Mouse (Mus musculus): ENCODE data around the gene AC141477.1. TPM values are rescaled to one million over a fixed set of nuclear protein-coding genes. Genes with fewer than 3 reads are reported as not detected.
A peak's percentile ranks its signal among the peaks of the same experiment; 100 is the strongest.

The AC141477.1 gene
- polyA plus RNA-seq, 1 experiment, result 9.2 TPM

GRCm38 (mm10) chr10:76461255-76461654 is 21.0 kb upstream of the AC141477.1 start:
- H3K4me3 ChIP-seq (ENCODE audit: insufficient read depth, low read length), result no peak overlapping the region
- H3K27ac ChIP-seq (ENCODE audit: insufficient read depth, low read depth, low read length), result no peak overlapping the region
- H3K4me1 ChIP-seq (ENCODE audit: control insufficient read depth, insufficient read depth, low read length), result no peaks in the 10 kb centered on the region
- no peak for TF ChIP-seq CTCF (IDR thresholded peaks at IDR 0.05; ENCODE audit: low read depth, low read length)
- no peak for TF ChIP-seq POLR2A (IDR thresholded peaks at IDR 0.05; ENCODE audit: borderline replicate concordance, low read depth, low read length)

- Histone ChIP-seq H3K4me3 (ENCODE audit: insufficient read depth, low read length) (no peak overlapping the region), H3K27ac (ENCODE audit: insufficient read depth, low read depth, low read length) (no peak overlapping the region), H3K4me1 (ENCODE audit: control insufficient read depth, insufficient read depth, low read length) (no peaks in the 10 kb centered on the region)
- TF ChIP-seq CTCF (IDR thresholded peaks at IDR 0.05; ENCODE audit: low read depth, low read length), result peak; percentile 46; the same call in 1 of the 2 replicates
- no peak for TF ChIP-seq POLR2A (IDR thresholded peaks at IDR 0.05; ENCODE audit: borderline replicate concordance, low read depth, low read length)
Measured at GRCm38 (mm10) chr10:76455289-76455688, 15.0 kb upstream of the AC141477.1 start.

- Histone ChIP-seq H3K4me3 (ENCODE audit: insufficient read depth, low read length) (no peak within 1 kb of the TSS), H3K4me1 (ENCODE audit: control insufficient read depth, insufficient read depth, low read length) (peaks cover 10% of the 10 kb centered on the region), H3K27ac (ENCODE audit: insufficient read depth, low read depth, low read length) (no peak within 1 kb of the TSS)
- TF ChIP-seq POLR2A (IDR thresholded peaks at IDR 0.05; ENCODE audit: borderline replicate concordance, low read depth, low read length) (no peak), CTCF (IDR thresholded peaks at IDR 0.05; ENCODE audit: low read depth, low read length) (no peak)
Measured at GRCm38 (mm10) chr10:76448851-76449250, 8.6 kb upstream of the AC141477.1 start, which contains the start of gene 2610028H24Rik. Gene 2610028H24Rik, plus strand, starts transcription at chr10:76449081.

DNA sequence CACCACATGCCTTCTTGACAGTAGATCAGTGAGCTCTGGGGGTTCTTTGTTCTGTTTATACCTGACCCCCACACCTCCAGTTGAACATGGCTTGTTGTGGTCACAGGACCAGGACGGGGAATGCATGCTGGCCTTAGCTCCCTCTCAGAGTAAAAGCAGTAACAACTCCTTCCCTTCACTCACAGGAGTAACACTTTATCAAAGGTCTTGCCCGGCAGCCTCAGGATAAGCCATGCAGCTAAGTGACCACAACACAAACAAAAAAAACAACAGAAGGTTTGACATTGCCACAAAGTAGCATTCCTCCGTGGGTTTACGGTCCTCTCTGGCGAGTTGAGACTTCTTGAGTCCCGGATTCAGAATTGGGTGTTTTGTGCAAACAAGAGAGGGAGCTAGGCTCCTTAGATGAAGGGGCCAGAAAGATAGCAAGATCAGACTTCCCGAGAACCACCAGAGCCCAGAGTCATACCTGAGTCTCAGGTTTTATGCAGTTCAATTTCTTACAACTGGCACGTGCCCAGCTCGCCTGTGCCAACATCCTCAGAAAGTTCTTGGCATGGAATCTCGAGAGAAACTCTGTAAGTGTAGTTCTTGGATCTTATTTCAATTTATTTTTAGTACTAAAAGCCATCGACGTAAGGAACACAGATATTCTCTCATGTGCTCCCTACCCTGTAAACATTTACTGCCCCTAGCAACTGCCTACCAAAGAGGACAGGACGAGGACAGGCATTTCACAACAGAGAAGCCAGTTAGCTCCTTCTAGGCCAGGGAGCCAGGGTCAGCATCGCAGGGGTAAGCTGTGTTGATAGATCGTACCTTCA is 7.4 kb upstream of the AC141477.1 start:
- no peak overlapping the region for H3K27ac ChIP-seq (ENCODE audit: insufficient read depth, low read depth, low read length)
- H3K4me1 ChIP-seq (ENCODE audit: control insufficient read depth, insufficient read depth, low read length), result peaks cover 15% of the 10 kb centered on the region
- no peak overlapping the region for H3K4me3 ChIP-seq (ENCODE audit: insufficient read depth, low read length)
- no peak for TF ChIP-seq POLR2A (IDR thresholded peaks at IDR 0.05; ENCODE audit: borderline replicate concordance, low read depth, low read length)
- no peak for TF ChIP-seq CTCF (IDR thresholded peaks at IDR 0.05; ENCODE audit: low read depth, low read length)

DNA sequence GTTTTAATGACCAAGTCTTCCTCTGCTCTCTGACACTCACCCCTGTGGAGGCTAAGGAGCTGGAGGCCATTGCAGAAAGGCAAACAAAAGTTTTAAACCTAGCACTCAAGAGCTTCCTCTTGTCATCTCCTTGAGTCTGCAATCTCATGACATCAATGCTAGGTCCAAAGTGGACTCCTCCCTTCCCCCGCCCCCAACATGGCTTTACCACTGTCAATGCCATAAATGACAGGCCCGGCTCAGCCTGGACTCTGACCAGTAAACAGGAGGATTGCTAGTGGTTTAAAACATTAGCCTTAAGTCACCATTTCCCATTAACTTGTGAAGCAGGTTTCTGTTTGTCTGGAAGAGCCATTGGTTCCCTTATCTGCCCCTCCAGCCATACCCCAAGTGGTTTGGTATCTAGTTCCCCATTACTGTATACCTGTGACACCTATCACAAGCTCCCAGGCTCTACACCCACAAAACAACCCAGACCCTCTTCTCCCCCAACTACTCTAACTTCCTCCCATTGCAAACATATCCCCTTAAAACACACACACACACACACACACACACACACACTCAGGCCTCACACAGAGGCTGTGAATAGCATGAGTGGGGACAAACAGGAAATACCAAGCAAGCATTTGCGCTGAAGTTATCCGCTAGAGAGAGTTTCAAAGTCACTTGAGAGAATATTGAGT is 5.9 kb upstream of the AC141477.1 start:
- H3K4me3 ChIP-seq (ENCODE audit: insufficient read depth, low read length), result no peak overlapping the region
- no peak overlapping the region for H3K27ac ChIP-seq (ENCODE audit: insufficient read depth, low read depth, low read length)

DNA sequence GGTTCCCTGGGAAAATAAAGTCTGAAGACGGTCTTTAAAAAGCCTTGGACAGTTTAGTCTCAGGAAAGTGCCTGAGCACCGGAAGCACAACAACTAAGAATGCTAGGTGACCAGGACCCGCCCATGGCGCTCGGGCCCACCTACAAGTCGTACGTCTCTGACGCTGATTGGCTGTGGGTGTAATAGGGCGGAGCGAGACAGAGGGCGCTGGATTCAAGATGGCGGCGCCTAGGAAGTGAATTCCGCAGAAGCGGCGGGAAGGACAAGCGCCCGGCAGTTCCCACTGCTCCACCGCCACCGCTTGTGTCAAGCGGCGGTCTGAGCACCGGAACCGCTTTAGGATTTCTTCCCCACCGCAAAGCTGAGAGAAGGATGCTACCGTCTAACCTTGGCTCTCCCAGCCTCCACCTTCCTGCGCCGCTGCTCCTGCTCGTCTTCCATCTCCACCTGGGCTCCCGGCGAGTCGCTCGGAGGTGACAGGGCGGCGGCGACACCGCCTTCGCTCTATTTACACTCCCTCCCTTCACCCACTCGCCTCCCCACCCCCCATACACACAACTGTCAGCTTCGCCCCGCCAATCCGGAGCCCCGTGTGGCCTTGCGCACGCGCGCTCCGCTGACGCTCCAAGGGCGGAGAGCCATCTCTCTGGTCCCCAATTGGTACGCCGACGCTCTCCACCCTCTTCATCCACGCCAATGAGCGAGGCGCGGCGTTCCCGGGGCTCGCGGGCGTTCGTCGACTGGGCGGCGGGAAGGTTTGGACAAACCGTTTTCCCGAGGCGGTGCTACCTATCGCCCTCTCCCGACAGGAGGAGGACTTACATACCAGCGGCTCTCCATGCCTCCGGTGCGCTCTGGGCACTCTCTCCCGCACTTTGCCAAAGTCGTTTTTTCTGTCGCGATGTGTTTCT is 2.2 kb upstream of the AC141477.1 start, which contains the start of gene Pcnt:
Gene Pcnt (minus strand): TSS at position 609 of the 911 bp plus-strand sequence.
- peak within 1 kb of the TSS; percentile 90 for H3K4me3 ChIP-seq (ENCODE audit: insufficient read depth, low read length)
- TF ChIP-seq POLR2A (IDR thresholded peaks at IDR 0.05; ENCODE audit: borderline replicate concordance, low read depth, low read length), result no peak
- TF ChIP-seq CTCF (IDR thresholded peaks at IDR 0.05; ENCODE audit: low read depth, low read length), result no peak
- peaks cover 23% of the 10 kb centered on the region for H3K4me1 ChIP-seq (ENCODE audit: control insufficient read depth, insufficient read depth, low read length)
- H3K27ac ChIP-seq (ENCODE audit: insufficient read depth, low read depth, low read length), result peak within 1 kb of the TSS; percentile 80

More for the DNA sequence above, 5.9 kb upstream of the AC141477.1 start:
- peaks cover 19% of the 10 kb centered on the region for H3K4me1 ChIP-seq (ENCODE audit: control insufficient read depth, insufficient read depth, low read length)
- TF ChIP-seq CTCF (IDR thresholded peaks at IDR 0.05; ENCODE audit: low read depth, low read length), result no peak
- TF ChIP-seq POLR2A (IDR thresholded peaks at IDR 0.05; ENCODE audit: borderline replicate concordance, low read depth, low read length), result no peak

DNA sequence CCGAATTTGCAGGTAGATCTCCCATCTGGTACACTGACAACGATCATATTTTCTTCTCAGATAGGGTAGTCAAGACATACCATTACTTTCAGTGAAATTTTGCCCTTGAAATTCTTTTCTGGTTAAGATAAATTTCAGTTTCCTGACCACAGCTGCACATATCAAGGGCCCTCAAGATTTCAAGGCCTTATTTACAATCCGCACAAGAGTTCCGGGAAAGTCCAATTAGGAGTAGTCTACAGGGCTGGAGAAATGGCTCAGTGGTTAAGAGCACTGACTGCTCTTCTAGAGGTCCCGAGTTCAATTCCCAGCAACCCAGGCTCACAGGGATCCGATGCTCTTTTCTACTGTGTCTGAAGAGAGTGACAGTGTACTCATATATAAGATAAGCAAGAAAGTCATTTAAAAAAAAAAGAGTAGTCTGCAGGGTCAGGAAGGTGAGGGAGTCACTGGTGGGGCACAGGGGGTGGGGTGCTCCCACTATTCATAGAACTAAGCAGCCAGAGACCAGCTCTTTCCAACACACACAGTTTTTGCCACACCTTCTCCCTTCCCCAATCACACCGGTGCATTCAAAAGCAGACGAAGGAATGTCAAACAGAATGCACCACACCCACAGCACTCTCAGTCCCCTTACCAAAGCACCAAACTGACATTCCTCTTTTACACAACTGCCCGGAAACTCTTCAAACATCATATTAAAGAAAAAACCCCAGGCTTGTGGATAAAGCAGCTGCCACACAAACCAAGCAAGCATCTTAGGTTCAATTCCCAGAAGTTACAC is 945 bp downstream of the AC141477.1 start:
- Histone ChIP-seq H3K4me3 (ENCODE audit: insufficient read depth, low read length) (no peak overlapping the region), H3K27ac (ENCODE audit: insufficient read depth, low read depth, low read length) (no peak overlapping the region), H3K4me1 (ENCODE audit: control insufficient read depth, insufficient read depth, low read length) (peaks cover 13% of the 10 kb centered on the region)
- TF ChIP-seq POLR2A (IDR thresholded peaks at IDR 0.05; ENCODE audit: borderline replicate concordance, low read depth, low read length) (no peak), CTCF (IDR thresholded peaks at IDR 0.05; ENCODE audit: low read depth, low read length) (no peak)

GRCm38 (mm10) chr10:76433925-76434324 is 6.3 kb downstream of the AC141477.1 start:
- Histone ChIP-seq H3K4me1 (ENCODE audit: control insufficient read depth, insufficient read depth, low read length) (no peaks in the 10 kb centered on the region), H3K4me3 (ENCODE audit: insufficient read depth, low read length) (no peak overlapping the region), H3K27ac (ENCODE audit: insufficient read depth, low read depth, low read length) (no peak overlapping the region)
- no peak for TF ChIP-seq POLR2A (IDR thresholded peaks at IDR 0.05; ENCODE audit: borderline replicate concordance, low read depth, low read length)
- TF ChIP-seq CTCF (IDR thresholded peaks at IDR 0.05; ENCODE audit: low read depth, low read length), result no peak

All from bone marrow macrophage, adult 2 months (primary cell).